Mouse (Mus musculus) midbrain, embryonic 16.5 days (tissue): ENCODE data around the gene Pik3c2a. TPM values are rescaled to one million over a fixed set of nuclear protein-coding genes. Genes with fewer than 3 reads are reported as not detected.

Experiments
- ATAC-seq: fragments of 200-750 bp; cut with Nextera tagmentation; 2 replicates; pipeline ENCODE4 v1.8.0; 2017; ENCODE audit warnings: moderate TSS enrichment
- H3K27ac ChIP-seq: fragments of 300-500 bp; sonication (generic); 2 replicates; pipeline ENCODE4 v1.5.1; 2014; ENCODE audit warnings: mild to moderate bottlenecking, low read length, mixed read lengths
- H3K27me3 ChIP-seq: fragments of 300-500 bp; sonication (generic); 2 replicates; pipeline ENCODE4 v1.6.1; 2014; ENCODE audit warnings: low read depth, low read length, mixed read lengths; ENCODE audit not compliant: control insufficient read depth, insufficient read depth
- H3K36me3 ChIP-seq: fragments of 300-500 bp; sonication (generic); 2 replicates; pipeline ENCODE4 v1.6.1; 2014; ENCODE audit warnings: mild to moderate bottlenecking, low read length, moderate library complexity, mixed read lengths; ENCODE audit not compliant: control insufficient read depth, insufficient read depth
- H3K4me1 ChIP-seq: fragments of 300-500 bp; sonication (generic); 2 replicates; pipeline ENCODE4 v1.6.1; 2014; ENCODE audit warnings: mild to moderate bottlenecking, low read length, mixed read lengths; ENCODE audit not compliant: control insufficient read depth, insufficient read depth
- H3K4me2 ChIP-seq: fragments of 300-500 bp; sonication (generic); 2 replicates; pipeline ENCODE4 v1.6.1; 2014; ENCODE audit warnings: mild to moderate bottlenecking, low read length, mixed read lengths
- H3K4me3 ChIP-seq: fragments of 300-500 bp; sonication (generic); 2 replicates; pipeline ENCODE4 v1.5.1; 2014; ENCODE audit warnings: low read depth, mild to moderate bottlenecking, low read length, moderate library complexity, mixed read lengths
- H3K9ac ChIP-seq: fragments of 300-500 bp; sonication (generic); 2 replicates; pipeline ENCODE4 v1.6.1; 2014; ENCODE audit warnings: low read depth, low read length, mixed read lengths
- H3K9me3 ChIP-seq: fragments of 300-500 bp; sonication (generic); replicated peaks from 2 replicates; pipeline ENCODE4 v1.6.1; 2014; ENCODE audit warnings: mild to moderate bottlenecking, low read length, mixed read lengths; ENCODE audit not compliant: control insufficient read depth, poor library complexity, severe bottlenecking
- WGBS: fragments of 180-500 bp; shearing (Covaris S2); extraction: QIAGEN DNeasy Blood & Tissue Kit; methylation state at CpG from one replicate; pipeline ENCODE4 v1.1.7; 2014; 5-methylcytosine and 5-hydroxymethylcytosine counted together
- polyA plus RNA-seq: library from polyadenylated mRNA; unstranded; fragments of >200 nt; fragmentation: Nextera tagmentation; extraction: Ambion mirVana; gene quantifications from 2 replicates; pipeline ENCODE4 v1.2.1, GENCODE M21; 2015

Pik3c2a gene
- polyA plus RNA-seq, 1 experiment from 2014 or later = 14.0 TPM

DNA sequence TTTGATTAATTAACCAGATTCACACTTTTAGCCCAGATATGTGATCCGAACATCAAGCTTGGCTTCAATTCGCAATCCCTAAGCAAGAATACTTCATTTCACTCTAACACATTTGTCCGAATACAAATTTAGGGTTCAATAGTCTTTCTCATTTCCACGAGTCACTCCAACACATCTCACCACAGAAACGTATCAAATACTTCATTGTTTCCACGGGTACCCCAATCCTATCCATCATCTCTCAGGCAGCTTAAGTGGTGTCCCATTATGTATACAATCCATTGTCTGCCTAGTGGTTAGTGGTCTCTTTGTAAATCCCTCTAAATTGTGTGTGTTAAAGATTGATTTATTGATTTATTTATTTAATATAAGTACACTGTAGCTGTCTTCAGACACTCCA lies 108.1 kb downstream of the Pik3c2a start:
- no peak for ATAC-seq
- no peak overlapping the region for H3K27ac ChIP-seq
- peaks cover 17% of the 10 kb centered on the region for H3K36me3 ChIP-seq
- peak overlapping the region; percentile 70 for H3K4me2 ChIP-seq
- no peak overlapping the region for H3K9ac ChIP-seq
- H3K4me3 ChIP-seq = no peak overlapping the region
- H3K4me1 ChIP-seq = peaks cover 12% of the 10 kb centered on the region
- no peaks in the 10 kb centered on the region for H3K27me3 ChIP-seq
- WGBS = 86% methylated on average over 6 of the region's 6 CpGs
- H3K9me3 ChIP-seq = no peaks in the 10 kb centered on the region

DNA sequence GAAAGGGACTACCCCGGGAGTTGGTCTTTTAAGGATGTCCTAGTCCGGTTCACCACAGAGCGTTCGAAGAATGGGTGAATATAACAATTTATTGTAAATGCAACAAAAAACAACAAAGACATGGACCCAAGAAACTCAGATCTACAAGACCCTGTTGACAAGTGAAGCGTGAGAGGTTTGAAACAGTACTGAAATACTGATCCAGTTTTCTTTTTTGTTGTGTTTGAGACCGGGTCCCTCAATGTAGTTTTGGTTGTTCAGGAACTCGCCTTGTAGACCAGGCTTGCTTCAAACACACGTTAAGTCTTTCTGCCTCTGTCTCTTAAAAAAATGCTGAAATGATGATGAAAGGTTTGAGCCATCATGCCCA lies 108.6 kb downstream of the Pik3c2a start:
- WGBS = 26% methylated on average over 8 of the region's 8 CpGs
- Histone ChIP-seq H3K9me3 (no peaks in the 10 kb centered on the region), H3K36me3 (peaks cover 18% of the 10 kb centered on the region), H3K4me2 (peak overlapping the region; percentile 70), H3K4me3 (peak overlapping the region; percentile 71), H3K4me1 (peaks cover 12% of the 10 kb centered on the region), H3K9ac (peak overlapping the region; percentile 83), H3K27ac (no peak overlapping the region), H3K27me3 (no peaks in the 10 kb centered on the region)
- ATAC-seq = no peak

DNA sequence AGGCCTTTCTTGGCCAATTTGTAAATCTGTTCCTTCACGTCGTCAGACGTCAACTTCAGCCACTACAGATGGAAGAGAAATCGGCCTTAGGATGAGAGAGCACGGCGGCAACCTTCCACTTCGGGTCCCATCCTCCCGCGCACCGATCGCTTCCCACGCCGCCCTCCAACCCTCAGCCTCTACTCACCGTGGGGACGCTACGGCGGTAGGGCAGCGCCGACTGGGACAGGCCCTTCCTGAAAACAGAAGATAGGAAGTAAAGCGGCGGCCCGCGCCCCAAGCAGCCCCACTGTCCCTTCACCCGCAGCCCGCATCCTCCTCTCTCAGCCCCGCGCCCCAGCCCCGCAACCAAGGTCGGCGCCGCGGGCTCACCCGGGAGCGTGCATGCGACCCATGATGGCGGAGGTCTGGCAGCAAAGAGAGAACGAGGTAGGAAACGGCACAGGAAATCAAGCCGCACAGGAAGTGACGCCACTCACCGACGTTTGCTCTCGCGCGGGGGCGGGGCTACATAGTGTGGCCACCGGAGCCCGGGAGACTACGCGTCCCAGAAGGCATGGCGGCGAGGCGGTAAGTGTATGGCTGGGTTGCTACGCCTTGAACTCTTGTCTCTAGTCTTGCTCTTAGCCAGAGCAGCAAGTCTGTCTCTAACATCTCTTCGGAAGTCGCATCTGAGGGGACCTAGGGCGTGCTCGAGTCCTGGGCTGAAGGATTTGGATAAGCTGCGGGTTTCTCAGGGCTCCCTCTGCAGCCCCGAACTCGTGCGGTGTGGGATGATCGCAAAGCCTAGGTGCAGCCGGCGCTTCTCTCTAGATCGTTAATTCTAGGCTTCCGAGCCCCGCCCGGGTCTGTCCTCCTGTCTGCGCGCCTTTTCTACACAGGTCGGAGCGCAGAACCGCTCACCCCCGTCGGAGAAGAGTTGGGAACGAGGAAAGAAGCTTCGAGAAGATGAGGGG lies 109.3 kb downstream of the Pik3c2a start, which contains the start of gene Rps13:
Rps13 (minus strand) TSS at position 483 of the 956 bp plus-strand sequence.
- H3K4me1 ChIP-seq = peaks cover 12% of the 10 kb centered on the region
- H3K27me3 ChIP-seq = no peaks in the 10 kb centered on the region
- peak within 1 kb of the TSS; percentile 81 for H3K27ac ChIP-seq
- no peaks in the 10 kb centered on the region for H3K9me3 ChIP-seq
- under 1% methylated on average over 76 of the region's 78 CpGs for WGBS
- H3K9ac ChIP-seq = peak within 1 kb of the TSS; percentile 83
- H3K4me2 ChIP-seq = peak within 1 kb of the TSS; percentile 77
- H3K36me3 ChIP-seq = peaks cover 19% of the 10 kb centered on the region
- peak; percentile 100 for ATAC-seq
- peak within 1 kb of the TSS; percentile 71 for H3K4me3 ChIP-seq

DNA sequence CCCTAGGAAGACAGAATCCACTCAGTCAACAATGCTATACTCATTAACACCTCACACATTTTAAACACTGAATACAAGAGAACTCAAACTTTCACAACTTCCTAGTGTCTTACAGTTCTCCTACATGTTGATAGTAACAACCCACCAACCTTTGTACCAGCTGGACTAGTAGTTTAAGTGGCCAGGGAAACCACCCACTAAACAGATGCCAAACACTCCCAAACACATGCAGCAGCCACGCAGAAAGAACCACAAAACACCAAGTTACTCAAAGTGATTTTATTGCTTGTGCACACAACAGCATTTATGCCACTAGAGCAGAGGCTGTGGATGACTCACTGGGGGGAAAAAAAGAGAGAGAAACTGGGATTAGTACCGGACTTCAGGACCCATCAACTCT lies 112.0 kb downstream of the Pik3c2a start:
- no peak for ATAC-seq
- Histone ChIP-seq H3K4me3 (no peak overlapping the region), H3K9ac (no peak overlapping the region), H3K4me2 (no peak overlapping the region), H3K36me3 (peaks cover 19% of the 10 kb centered on the region), H3K9me3 (no peaks in the 10 kb centered on the region), H3K4me1 (peaks cover 12% of the 10 kb centered on the region), H3K27ac (no peak overlapping the region), H3K27me3 (no peaks in the 10 kb centered on the region)
- WGBS = 97% methylated on average over 2 of the region's 2 CpGs

DNA sequence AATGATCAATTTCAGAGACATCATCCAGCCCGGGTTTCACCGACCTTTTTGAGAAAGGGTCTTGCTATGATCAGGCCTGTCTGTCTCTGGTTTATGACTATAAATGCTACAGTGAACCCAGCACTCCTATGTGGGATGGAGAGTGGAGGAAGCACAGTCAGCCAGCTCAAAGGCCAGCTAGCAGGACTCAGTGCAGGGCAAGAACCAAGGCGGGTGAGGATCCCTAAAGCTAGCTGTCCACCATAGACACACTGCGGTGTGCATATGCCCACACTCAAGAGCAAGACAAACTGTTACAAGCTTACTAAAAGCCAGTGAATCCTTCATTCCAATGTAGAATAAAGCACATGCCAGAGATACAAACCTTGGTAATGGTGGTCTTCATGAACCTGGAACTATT lies 113.4 kb downstream of the Pik3c2a start:
- Histone ChIP-seq H3K4me1 (peaks cover 9% of the 10 kb centered on the region), H3K27ac (no peak overlapping the region), H3K9ac (no peak overlapping the region), H3K4me3 (no peak overlapping the region), H3K4me2 (no peak overlapping the region), H3K36me3 (peaks cover 19% of the 10 kb centered on the region), H3K9me3 (no peaks in the 10 kb centered on the region), H3K27me3 (no peaks in the 10 kb centered on the region)
- ATAC-seq = no peak
- 94% methylated on average over 4 of the region's 4 CpGs for WGBS

DNA sequence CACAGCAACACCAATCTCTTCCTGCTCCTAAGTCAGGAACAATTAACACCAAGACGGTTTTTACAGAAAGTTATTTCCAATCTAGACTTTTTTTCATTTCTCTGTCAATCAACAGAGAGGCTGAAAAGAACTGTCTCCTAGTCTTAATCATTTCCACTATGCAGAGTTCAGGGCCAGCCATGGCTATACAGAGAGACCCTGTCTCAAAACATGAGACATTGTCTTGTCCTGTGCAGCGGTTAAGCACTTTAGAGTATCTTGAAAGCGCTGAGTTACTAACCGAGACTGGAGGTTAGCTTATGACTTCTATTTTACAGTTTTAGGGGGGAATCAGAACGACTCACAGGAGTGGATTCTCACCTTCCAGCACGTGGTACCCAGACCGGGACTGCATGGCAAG lies 114.5 kb downstream of the Pik3c2a start:
- H3K36me3 ChIP-seq = peaks cover 19% of the 10 kb centered on the region
- ATAC-seq = no peak

DNA sequence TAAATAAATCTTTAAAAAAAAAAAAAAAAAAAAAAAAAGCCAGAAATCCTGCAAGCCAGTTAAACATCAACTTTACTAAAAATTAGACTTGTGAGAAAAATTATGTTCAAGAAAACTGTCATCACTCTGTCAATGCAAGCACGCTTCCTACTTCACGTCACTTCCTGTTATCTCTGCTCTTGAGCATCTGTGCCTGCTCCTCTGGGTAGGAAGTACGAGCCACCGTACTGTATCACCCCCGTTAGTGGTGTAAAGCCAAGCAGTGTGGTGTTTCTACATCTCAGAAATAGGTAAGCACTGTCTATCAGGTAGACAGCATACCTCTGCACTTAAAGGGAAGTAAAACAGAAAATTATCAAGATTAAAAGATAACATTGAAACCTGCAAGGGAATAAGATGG lies 115.3 kb downstream of the Pik3c2a start:
- Histone ChIP-seq H3K9me3 (no peaks in the 10 kb centered on the region), H3K9ac (no peak overlapping the region), H3K4me3 (no peak overlapping the region), H3K4me2 (no peak overlapping the region), H3K27ac (no peak overlapping the region), H3K36me3 (peaks cover 19% of the 10 kb centered on the region), H3K27me3 (no peaks in the 10 kb centered on the region), H3K4me1 (peaks cover 4% of the 10 kb centered on the region)
- 98% methylated on average over 5 of the region's 5 CpGs for WGBS
- no peak for ATAC-seq

More for the DNA sequence above, 114.5 kb downstream of the Pik3c2a start:
- no peak overlapping the region for H3K9ac ChIP-seq
- 74% methylated on average over 7 of the region's 7 CpGs for WGBS
- H3K4me1 ChIP-seq = peaks cover 7% of the 10 kb centered on the region
- H3K27ac ChIP-seq = no peak overlapping the region
- no peak overlapping the region for H3K4me2 ChIP-seq
- no peaks in the 10 kb centered on the region for H3K9me3 ChIP-seq
- no peaks in the 10 kb centered on the region for H3K27me3 ChIP-seq
- no peak overlapping the region for H3K4me3 ChIP-seq

DNA sequence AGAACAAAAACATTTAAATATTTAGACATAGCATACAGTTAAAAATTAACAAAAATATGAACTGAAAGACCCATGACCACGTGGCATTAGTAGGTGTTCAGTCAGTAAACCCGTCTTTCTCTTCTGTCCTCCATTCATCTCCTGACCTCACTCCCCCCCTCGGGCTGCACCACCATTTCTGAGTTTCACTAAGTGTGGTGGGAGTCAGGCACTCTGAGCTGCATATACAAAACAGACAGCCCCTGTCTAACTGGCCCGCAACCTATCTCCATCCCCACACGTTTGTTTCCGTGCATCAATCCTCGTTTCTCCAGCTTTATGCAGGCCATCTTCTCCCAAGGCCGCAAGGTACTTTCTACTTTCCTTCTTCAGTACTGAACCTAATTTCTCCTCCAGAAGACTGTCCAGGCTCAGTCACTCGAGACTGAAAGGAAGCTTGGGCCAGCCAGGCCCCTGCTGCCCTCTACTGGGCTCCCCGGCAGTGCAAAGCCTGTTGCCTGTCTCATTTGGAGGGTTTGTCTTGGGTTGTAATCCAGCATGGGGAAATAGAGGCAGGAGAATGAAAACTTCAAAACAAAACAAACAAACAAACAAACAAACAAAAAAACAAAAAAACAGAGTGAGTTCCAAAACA lies 119.8 kb downstream of the Pik3c2a start:
- ATAC-seq = peak; percentile 51; the same call in 1 of the 2 replicates
- WGBS = 32% methylated on average over 10 of the region's 10 CpGs
- Histone ChIP-seq H3K27ac (no peak overlapping the region), H3K9ac (no peak overlapping the region), H3K4me2 (no peak overlapping the region), H3K9me3 (no peaks in the 10 kb centered on the region), H3K36me3 (no peaks in the 10 kb centered on the region), H3K27me3 (no peaks in the 10 kb centered on the region), H3K4me3 (no peak overlapping the region), H3K4me1 (no peaks in the 10 kb centered on the region)

DNA sequence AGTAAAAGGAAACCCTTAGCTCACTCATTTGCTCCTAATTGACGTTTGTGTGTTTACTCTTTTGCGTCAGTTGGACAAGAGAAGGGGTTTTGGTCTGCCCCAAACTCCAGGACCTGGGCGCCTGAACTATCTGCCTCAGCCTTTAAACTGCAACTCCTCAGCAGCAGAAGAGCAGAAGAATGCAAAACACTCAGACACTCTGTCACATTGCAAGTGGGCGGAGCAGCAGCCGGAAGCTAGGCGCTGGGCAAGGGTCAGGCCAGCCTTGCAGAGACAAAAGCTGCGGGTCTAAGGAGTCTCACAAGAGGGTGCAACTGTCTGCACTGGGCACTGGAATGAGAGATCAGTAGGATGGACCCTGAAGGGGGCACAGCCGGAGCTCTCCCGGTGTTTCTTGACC lies 133.8 kb downstream of the Pik3c2a start:
- Histone ChIP-seq H3K27ac (no peak overlapping the region), H3K4me2 (no peak overlapping the region), H3K4me1 (peaks cover 17% of the 10 kb centered on the region), H3K27me3 (peaks cover 5% of the 10 kb centered on the region), H3K4me3 (no peak overlapping the region), H3K9me3 (no peaks in the 10 kb centered on the region), H3K9ac (no peak overlapping the region), H3K36me3 (no peaks in the 10 kb centered on the region)
- no peak for ATAC-seq
- 26% methylated on average over 9 of the region's 9 CpGs for WGBS
